Mouse (Mus musculus) lung, adult 2 months (tissue): ENCODE measurements around the gene Best1. TPM values are rescaled to one million over a fixed set of nuclear protein-coding genes. Genes with fewer than 3 reads are reported as not detected.

Experiments used
- DNase-seq: peaks from one replicate; pipeline ENCODE4 v3.0.0; 2022
- H3K4me1 ChIP-seq: fragments of 200-500 bp; 2 replicates; pipeline ENCODE4 v1.6.1; 2011; ENCODE audit warnings: low read length; ENCODE audit not compliant: control insufficient read depth, insufficient read depth
- H3K4me3 ChIP-seq: fragments of 200-500 bp; replicated peaks from 2 replicates; pipeline ENCODE3; 2011; ENCODE audit warnings: low read depth, mild to moderate bottlenecking, control low read depth, low read length; ENCODE audit errors: extremely low read depth
- CTCF ChIP-seq: fragments of 200-500 bp; IDR thresholded peaks from 2 replicates; pipeline ENCODE4 v1.5.1; 2011; ENCODE audit warnings: mild to moderate bottlenecking, low read length, control low read depth; ENCODE audit not compliant: insufficient read depth
- POLR2A ChIP-seq: fragments of 200-500 bp; IDR thresholded peaks from 2 replicates; pipeline ENCODE4 v1.6.1; 2011; ENCODE audit warnings: low read depth, mild to moderate bottlenecking, control low read depth, low read length, borderline replicate concordance; ENCODE audit errors: extremely low read depth
- WGBS: fragments of 180-500 bp; shearing (Covaris S2); methylation state at CpG from one replicate; pipeline ENCODE4 v1.1.7; 2018; 5-methylcytosine and 5-hydroxymethylcytosine counted together
- polyA plus RNA-seq: library from polyadenylated mRNA; depleted of rRNA; stranded (reverse); fragments of >200 nt; gene quantifications from 2 replicates; pipeline ENCODE4 v1.2.3, GENCODE M21; 2012

The Best1 gene
- polyA plus RNA-seq, 1 experiment = 3.1 TPM

DNA sequence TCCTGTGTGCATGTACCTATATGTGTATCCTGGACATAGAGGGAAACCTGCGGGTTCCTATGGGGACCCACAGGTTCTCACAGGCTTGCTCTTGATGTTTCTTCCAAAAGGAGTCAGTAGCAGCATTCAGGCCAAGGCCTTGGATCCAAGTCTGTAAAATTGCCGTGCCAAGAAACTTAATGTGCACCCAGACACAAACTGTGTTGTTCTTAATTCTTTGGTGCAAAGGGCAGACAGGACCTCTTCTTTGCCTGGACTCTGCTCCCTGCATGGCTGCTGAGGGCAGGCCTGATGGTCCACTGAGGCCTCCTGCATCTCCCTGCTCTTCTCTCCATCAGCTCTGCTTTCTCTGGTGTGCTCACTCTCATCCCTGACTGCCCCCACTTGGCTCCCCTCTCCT is 28.3 kb upstream of the Best1 start:
- no peak for TF ChIP-seq CTCF
- TF ChIP-seq POLR2A = no peak
- no peak overlapping the region for H3K4me3 ChIP-seq
- WGBS = 85% methylated on average over 2 of the region's 2 CpGs
- peaks cover 7% of the 10 kb centered on the region; the same call in 1 of the 2 replicates for H3K4me1 ChIP-seq
- DNase-seq = no peak

DNA sequence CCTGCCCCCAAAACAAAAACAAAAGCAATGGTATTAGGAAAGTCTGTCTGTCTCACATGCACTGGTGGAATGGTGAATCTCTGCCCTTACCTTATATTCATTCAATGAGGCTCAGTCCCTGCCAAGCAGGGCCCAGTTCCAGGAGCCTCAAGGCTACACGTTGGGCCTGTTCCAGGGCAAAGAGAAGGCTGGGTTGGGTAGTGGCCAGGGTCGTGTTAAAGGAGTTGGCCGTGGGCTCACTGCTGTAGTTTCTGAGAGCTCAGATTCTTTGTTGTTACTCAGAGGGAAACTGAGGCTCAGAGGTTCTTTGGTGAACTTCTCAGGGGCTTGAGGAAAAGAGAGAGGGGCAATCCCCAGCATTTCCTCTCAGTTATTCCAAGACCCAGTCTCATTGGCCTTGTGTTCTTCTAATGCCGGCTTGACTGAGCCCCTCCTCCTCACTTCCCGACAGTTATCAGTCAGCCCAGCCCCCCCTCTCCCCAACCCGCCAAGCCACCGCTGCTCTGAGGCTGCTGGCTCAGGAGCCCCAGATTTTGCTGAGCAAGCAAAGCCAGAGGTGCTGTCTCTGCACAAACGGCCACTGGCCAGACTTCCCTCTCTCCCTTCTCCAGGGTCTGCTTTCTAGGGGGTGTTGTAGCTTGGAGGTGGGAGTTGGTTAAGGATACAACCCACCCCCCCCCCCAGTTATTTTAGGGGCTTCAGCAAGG is 23.9 kb upstream of the Best1 start:
- 10% methylated on average over 8 of the region's 8 CpGs for WGBS
- no peak overlapping the region for H3K4me3 ChIP-seq
- DNase-seq = no peak
- H3K4me1 ChIP-seq = peaks cover 7% of the 10 kb centered on the region; the same call in 1 of the 2 replicates
- TF ChIP-seq POLR2A = no peak

DNA sequence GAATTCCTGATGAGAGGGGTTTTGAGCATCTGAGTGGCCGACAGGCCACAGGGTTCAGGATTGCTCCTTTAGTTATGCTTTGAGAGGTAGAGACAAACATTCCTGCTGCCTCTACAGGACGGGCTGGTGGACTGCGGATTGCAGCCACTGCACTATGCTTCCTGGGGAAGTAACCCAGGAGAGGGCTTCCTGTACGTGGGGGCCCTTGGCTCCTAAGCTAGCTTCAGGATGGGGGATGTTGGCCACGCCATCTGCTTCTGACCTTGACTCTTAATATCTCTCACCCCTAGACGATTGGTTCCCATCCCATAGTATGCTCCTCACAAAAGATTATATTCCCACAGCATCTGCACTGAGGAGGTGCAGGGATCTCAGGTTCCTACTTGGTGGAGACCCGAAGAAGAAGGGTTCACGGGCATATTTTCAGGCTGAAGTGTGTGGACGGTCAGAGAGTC is 21.9 kb upstream of the Best1 start:
- 37% methylated on average over 9 of the region's 9 CpGs for WGBS
- peaks cover 12% of the 10 kb centered on the region for H3K4me1 ChIP-seq
- DNase-seq = no peak
- H3K4me3 ChIP-seq = no peak overlapping the region
- TF ChIP-seq CTCF (no peak), POLR2A (no peak)

DNA sequence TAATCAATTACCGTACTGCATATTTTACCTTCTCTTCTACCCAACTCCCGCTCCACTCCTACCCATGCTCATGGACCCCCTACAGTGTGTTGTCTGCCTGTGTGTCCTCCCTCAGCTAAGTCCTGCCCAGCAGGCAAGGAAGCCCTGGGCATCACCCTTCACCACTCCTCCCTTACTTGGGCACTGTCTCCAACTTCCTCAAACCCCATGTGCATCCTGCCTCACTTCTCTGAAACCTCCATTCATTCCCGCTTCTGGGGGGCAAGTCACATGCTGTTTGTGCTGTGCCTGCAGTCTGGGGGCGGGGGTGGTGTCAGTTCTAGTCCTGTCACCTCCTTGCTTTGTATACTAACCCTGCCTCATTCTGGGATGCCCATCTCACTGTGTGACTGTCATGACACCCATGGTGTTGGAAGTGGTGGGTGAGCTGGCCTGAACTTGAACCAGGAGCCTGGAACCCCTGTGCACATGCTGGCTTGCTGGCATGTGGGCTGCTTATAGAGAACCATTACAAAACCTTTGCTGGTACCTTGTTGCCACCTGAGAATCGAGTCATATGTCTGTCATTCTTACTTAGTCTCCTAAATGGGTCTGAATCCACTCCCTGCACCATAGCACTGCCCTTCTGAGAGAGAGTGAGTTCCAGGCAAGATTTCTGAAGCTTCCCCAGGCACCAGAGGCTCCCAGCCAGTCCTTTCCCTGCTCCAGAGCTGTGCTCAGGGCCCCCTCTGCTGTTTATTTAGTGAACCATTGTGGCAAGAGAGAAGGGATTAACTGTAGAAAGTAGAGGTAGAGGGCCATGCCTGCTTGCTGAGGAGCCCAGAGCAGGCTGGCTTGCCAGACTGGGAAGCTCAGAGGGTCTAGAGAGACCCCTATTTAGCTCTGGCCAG is 21.2 kb upstream of the Best1 start:
- DNase-seq = peak; percentile 20
- Histone ChIP-seq H3K4me3 (no peak overlapping the region), H3K4me1 (peaks cover 13% of the 10 kb centered on the region)
- TF ChIP-seq CTCF = peak; percentile 24; the same call in 1 of the 2 replicates
- TF ChIP-seq POLR2A = no peak
- WGBS = 65% methylated on average over 5 of the region's 5 CpGs

DNA sequence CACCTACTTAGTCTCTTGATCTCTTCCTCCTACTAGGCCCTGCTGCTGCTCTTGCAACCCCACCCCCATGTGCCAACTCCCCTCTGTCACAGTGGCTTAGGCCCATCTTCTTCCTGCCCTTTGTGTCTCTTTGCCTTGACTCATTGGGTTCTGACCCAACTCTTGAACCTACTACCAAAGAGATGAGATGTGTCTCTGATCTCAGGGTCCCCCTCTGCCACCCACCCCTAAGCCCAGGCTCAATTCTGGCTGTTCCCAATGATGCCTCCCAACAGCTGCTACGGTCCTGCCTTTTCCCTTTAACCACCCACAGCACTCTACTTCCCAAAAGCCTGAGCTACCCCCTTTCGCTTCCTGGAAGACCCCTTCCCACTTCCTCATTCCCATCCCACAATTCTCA is 20.5 kb upstream of the Best1 start:
- 70% methylated on average over 2 of the region's 2 CpGs for WGBS
- Histone ChIP-seq H3K4me3 (no peak overlapping the region), H3K4me1 (peaks cover 13% of the 10 kb centered on the region)
- no peak for DNase-seq
- TF ChIP-seq CTCF = no peak
- TF ChIP-seq POLR2A = no peak

DNA sequence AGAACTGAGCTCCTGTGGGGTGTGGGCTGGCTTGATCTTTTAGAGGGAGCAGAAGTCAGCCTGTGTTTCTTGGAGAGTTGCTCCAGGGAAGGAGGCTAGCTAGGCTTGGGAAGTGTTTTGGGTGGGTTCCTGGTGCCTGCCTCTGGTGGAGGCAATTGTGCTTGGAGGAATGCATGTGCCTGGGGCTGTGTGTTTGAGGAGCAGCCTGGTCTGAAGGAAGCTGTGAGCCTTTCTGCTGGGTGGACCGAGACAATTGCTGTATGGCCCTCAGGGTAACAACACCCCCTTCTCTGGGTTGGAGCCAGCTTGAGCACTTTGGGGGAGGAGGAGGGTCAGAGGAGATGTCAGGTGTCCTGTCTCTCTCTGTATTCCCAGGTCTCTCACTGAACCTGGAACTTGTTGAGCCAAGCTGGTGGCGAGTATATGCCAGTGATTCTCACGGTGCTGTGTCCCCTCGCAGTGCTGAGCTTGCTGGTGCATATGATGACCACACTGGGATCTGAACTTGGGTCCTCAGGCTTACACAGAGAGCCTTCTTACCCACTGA is 17.9 kb upstream of the Best1 start:
- no peak for DNase-seq
- TF ChIP-seq CTCF (no peak), POLR2A (no peak)
- Histone ChIP-seq H3K4me3 (peak overlapping the region; percentile 54), H3K4me1 (peaks cover 6% of the 10 kb centered on the region)
- WGBS = 66% methylated on average over 4 of the region's 4 CpGs

DNA sequence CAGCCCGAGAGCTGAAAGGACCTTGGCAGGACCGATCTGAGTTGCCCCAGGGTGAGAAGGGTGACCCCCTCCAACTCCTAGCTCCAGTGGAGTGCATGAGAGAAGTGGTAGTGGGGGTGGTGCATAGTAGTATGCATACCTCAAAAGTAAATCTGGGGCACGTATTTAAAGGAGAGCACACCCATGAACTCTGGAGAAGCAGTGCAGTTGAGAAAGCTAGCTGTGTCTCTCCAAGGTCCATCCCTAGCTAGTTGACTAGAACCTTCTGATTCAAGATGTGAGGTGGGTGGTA is 17.0 kb upstream of the Best1 start:
- Histone ChIP-seq H3K4me1 (peaks cover 6% of the 10 kb centered on the region), H3K4me3 (peak overlapping the region; percentile 54)
- TF ChIP-seq CTCF (no peak), POLR2A (no peak)
- no peak for DNase-seq
- 2% methylated on average over 3 of the region's 3 CpGs for WGBS

DNA sequence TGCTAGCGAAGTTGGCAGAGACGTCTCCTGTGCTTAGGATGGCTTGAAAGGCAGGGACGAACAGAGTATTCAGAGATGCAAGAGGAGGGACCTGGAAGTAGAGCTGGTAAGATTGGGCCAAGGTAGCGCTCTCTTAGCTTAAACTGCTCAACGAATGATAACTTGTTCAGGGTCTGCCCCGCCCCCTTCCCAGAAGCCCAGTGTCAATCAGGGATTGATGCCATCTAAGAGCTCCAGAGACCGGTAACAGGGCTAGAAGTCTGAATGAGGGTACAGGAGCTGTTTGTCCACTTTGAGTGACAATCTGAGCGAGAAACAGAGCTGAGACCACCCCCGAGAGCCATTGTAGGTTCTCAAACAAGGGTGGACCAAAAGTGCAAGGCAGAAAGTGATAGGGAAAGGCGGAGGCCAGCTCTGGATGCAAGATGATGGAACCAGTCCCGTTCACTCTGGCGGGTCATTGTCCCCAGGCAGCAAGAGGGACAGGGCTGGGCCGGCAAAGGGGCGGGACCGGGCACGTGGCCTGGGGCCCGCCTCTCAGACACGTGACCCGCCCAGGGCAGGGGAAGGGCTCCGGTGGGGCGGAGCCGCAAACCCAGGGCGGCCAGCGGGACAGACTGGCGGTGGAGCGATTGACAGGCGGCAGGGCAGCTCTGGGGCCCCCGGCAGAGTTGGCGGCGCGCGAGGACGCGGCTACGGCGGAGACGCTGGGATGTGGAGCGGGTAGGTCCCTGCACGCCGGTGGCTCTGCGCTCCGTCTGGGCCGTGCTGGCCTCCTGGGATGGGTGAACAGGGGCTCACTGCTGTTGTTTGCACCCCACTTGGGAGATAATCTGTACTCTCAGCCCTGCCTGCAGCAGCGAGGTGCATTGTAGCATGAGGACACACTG is 16.4 kb upstream of the Best1 start:
- TF ChIP-seq POLR2A (peak; percentile 58; the same call in 1 of the 2 replicates), CTCF (no peak)
- DNase-seq = peak; percentile 93
- H3K4me1 ChIP-seq = peaks cover 6% of the 10 kb centered on the region
- WGBS = 9% methylated on average over 44 of the region's 44 CpGs
- peak overlapping the region; percentile 54 for H3K4me3 ChIP-seq

DNA sequence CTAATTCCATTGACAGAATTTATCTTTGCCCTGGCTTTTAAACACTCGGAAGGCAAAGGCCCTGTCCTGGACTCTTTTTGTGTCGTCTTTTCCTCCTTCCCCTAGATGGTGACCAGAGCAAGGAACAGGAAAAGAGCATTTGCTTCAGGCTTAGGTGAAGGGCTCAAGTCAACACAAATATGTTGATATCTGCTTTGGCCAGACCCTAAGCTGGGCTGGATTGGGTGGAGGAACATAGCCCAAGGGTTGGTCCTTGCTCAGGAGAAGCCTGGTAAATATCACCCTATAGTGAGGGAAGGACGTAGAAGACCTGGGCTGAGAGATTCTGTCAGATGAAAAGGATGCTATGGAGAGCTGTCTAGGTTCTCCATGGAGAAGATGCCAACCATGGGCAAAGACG is 14.7 kb upstream of the Best1 start:
- TF ChIP-seq POLR2A = no peak
- TF ChIP-seq CTCF = no peak
- WGBS = 92% methylated on average over 4 of the region's 4 CpGs
- peaks cover 6% of the 10 kb centered on the region for H3K4me1 ChIP-seq
- no peak overlapping the region for H3K4me3 ChIP-seq
- no peak for DNase-seq
